Mouse (Mus musculus): ENCODE data around the gene Mgat5.

DNA sequence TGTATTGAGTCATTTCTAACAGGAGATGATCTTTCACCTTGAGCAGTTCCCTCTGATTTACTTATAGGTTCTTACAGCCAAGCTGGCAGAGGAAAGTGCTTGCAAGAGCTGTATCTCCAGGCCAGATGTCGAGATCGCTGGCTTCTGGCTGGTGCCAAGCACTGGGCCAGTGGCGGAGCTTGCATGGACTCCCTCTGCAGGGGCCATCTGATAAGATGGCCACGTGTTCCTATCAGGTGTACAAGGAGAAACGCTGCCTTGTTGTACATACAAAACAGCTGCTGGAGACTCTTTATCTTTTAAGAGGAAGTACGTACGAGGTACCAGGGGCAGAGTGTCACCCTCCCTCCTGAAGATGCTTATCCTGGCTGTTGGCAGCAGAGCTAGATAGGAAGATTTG is 158.8 kb downstream of the Mgat5 start:
- TF ChIP-seq CTCF (IDR thresholded peaks at IDR 0.05; ENCODE audit: control insufficient read depth, insufficient read depth, insufficient read length) (no peak), MYOD1 (IDR thresholded peaks at IDR 0.05; ENCODE audit: control insufficient read depth, insufficient read length, low read depth) (no peak), CEBPB (IDR thresholded peaks at IDR 0.05; ENCODE audit: low read depth) (no peak), MAX (IDR thresholded peaks at IDR 0.05) (no peak), USF1 (IDR thresholded peaks at IDR 0.05; ENCODE audit: low read depth) (no peak), FOSL1 (IDR thresholded peaks at IDR 0.05; ENCODE audit: insufficient read depth, low read length, poor library complexity, severe bottlenecking) (no peak)
